Mouse (Mus musculus): ENCODE data around the gene Cpt2.

DNA sequence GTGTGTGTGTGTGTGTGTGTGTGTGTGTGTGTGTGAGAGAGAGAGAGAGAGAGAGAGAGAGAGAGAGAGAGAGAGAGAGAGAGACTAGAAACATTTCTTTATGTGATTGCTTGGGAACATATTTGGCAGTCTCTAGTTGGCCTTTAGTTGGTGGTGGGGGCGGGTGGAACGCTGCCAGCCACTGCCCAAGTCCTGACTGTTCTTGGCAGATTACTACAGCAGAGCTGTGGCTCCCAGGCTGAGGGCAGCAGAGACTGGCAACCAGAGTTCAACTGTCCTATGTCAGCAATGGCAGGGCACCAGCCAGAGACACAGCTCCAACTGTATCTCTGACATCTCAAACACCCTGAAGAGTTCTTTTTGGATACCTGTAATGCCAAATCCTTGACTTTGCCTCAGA is 20.7 kb upstream of the Cpt2 start:
- TF ChIP-seq POLR2A (IDR thresholded peaks at IDR 0.05; ENCODE audit: low read depth, low read length) (no peak), CTCF (IDR thresholded peaks at IDR 0.05; ENCODE audit: extremely low read depth, insufficient read length, insufficient replicate concordance, low read depth, low read length) (no peak)
